ENCODE assay signal across 8 mouse cellular contexts in genomic region chr5:125140151-125140699, GRCm38 (mm10). TPM values are rescaled to one million over a fixed set of nuclear protein-coding genes. Genes with fewer than 3 reads are reported as not detected.
A peak's percentile ranks its signal among the peaks of the same experiment; 100 is the strongest.
DNase-seq lines count a peak whose midpoint lies in the region; ATAC-seq and TF ChIP-seq lines count a peak whose summit lies in the region.

No protein-coding gene starts in this region.

- peaks cover 83% of the 10 kb centered on the region for H3K4me1 ChIP-seq in megakaryocyte, embryonic 14.5 days
- peaks cover 83% of the 10 kb centered on the region for H3K4me1 ChIP-seq in forebrain, embryonic 12.5 days
- H3K4me1 ChIP-seq in heart, postnatal 0 days (ENCODE audit: control insufficient read depth, insufficient read depth): peaks cover 73% of the 10 kb centered on the region
- H3K4me1 ChIP-seq in liver, postnatal 0 days (ENCODE audit: insufficient read depth): peaks cover 39% of the 10 kb centered on the region

- peak overlapping the region; percentile 63 for H3K9ac ChIP-seq in forebrain, embryonic 12.5 days
- peak overlapping the region; percentile 50 for H3K9ac ChIP-seq in heart, postnatal 0 days (replicated peaks; ENCODE audit: low read depth, low read length)
- H3K9ac ChIP-seq in liver, postnatal 0 days (replicated peaks): peak overlapping the region; percentile 42

- H3K27me3 ChIP-seq in megakaryocyte, embryonic 14.5 days (replicated peaks): peaks cover 18% of the 10 kb centered on the region
- no peaks in the 10 kb centered on the region for H3K27me3 ChIP-seq in forebrain, embryonic 12.5 days
- H3K27me3 ChIP-seq in heart, postnatal 0 days (ENCODE audit: control insufficient read depth, insufficient read depth, low read length): no peaks in the 10 kb centered on the region
- H3K27me3 ChIP-seq in liver, postnatal 0 days (ENCODE audit: insufficient read depth, low read length): no peaks in the 10 kb centered on the region

- 46% methylated on average over 19 of the region's 19 CpGs for WGBS in forebrain, embryonic 12.5 days
- WGBS in heart, postnatal 0 days: 6% methylated on average over 19 of the region's 19 CpGs
- 61% methylated on average over 19 of the region's 19 CpGs for WGBS in liver, postnatal 0 days (ENCODE audit: insufficient replicate concordance)

- peak overlapping the region; percentile 61 for H3K4me2 ChIP-seq in forebrain, embryonic 12.5 days
- H3K4me2 ChIP-seq in heart, postnatal 0 days (ENCODE audit: low read depth, low read length): peak overlapping the region; percentile 64
- H3K4me2 ChIP-seq in liver, postnatal 0 days (ENCODE audit: low read depth, low read length): peak overlapping the region; percentile 50

- peak overlapping the region; percentile 100 for H3K27ac ChIP-seq in forebrain, embryonic 12.5 days
- H3K27ac ChIP-seq in heart, postnatal 0 days (ENCODE audit: low read depth): peak overlapping the region; percentile 98
- H3K27ac ChIP-seq in liver, postnatal 0 days (ENCODE audit: low read depth): peak overlapping the region; percentile 83

- peak; percentile 65 for DNase-seq in heart, postnatal 0 days (ENCODE audit: low spot score)
- DNase-seq in kidney, postnatal 25 days: peak; percentile 83 to 90
- peak; percentile 47 for DNase-seq in liver, postnatal 0 days
- DNase-seq in ovary, postnatal 14 days (ENCODE audit: low spot score): peak; percentile 75
- no peak for DNase-seq in thymus, postnatal 0 days (ENCODE audit: low spot score)

- TF ChIP-seq CTCF in heart, postnatal 0 days (IDR thresholded peaks at IDR 0.05; ENCODE audit: low read depth): no peak
- TF ChIP-seq CTCF in liver, postnatal 0 days (IDR thresholded peaks at IDR 0.05; ENCODE audit: low read depth): no peak

- ATAC-seq in megakaryocyte, adult 5-6 weeks (ENCODE audit: poor library complexity, severe bottlenecking): no peak
- ATAC-seq in forebrain, embryonic 12.5 days (ENCODE audit: low FRiP score): peak; percentile 30; the same call in 1 of the 2 replicates
- peak; percentile 12 for ATAC-seq in heart, postnatal 0 days (ENCODE audit: insufficient read depth, low read depth)
- peak; percentile 28 for ATAC-seq in liver, postnatal 0 days

- H3K9me3 ChIP-seq in megakaryocyte, embryonic 14.5 days: no peaks in the 10 kb centered on the region
- no peaks in the 10 kb centered on the region for H3K9me3 ChIP-seq in forebrain, embryonic 12.5 days
- H3K9me3 ChIP-seq in heart, postnatal 0 days (replicated peaks; ENCODE audit: control insufficient read depth, low read length): no peaks in the 10 kb centered on the region
- H3K9me3 ChIP-seq in liver, postnatal 0 days (ENCODE audit: low read length): no peaks in the 10 kb centered on the region

- peaks cover 2% of the 10 kb centered on the region for H3K36me3 ChIP-seq in megakaryocyte, embryonic 14.5 days (replicated peaks; ENCODE audit: low read length)
- no peaks in the 10 kb centered on the region for H3K36me3 ChIP-seq in forebrain, embryonic 12.5 days (replicated peaks)
- H3K36me3 ChIP-seq in heart, postnatal 0 days (replicated peaks; ENCODE audit: control insufficient read depth, insufficient read depth, low read length): no peaks in the 10 kb centered on the region
- no peaks in the 10 kb centered on the region for H3K36me3 ChIP-seq in liver, postnatal 0 days (replicated peaks; ENCODE audit: insufficient read depth, low read length)

- peak overlapping the region; percentile 88 for H3K4me3 ChIP-seq in megakaryocyte, embryonic 14.5 days (replicated peaks)
- peak overlapping the region; percentile 30 for H3K4me3 ChIP-seq in forebrain, embryonic 12.5 days (replicated peaks)
- peak overlapping the region; percentile 41 for H3K4me3 ChIP-seq in heart, postnatal 0 days (ENCODE audit: low read depth, low read length)
- peak overlapping the region; percentile 2 for H3K4me3 ChIP-seq in liver, postnatal 0 days (ENCODE audit: low read depth, low read length)

- TF ChIP-seq EP300 in heart, postnatal 0 days (IDR thresholded peaks at IDR 0.05; ENCODE audit: low read depth): peak; percentile 69
- no peak for TF ChIP-seq EP300 in liver, postnatal 0 days (IDR thresholded peaks at IDR 0.05; ENCODE audit: low read depth)

RNA-seq across cellular contexts. Expression of gene Ncor2, which starts 38.8 kb away (rescaled TPM):
- polyA plus RNA-seq in megakaryocyte, embryonic 14.5 days (2012; ENCODE audit: insufficient read depth, low replicate concordance): 103 and 109 TPM in 2 replicates
- total RNA-seq in megakaryocyte, adult 5-6 weeks (2015): 87.7 and 107 TPM in 2 replicates
- total RNA-seq in megakaryocyte, adult 5-6 weeks (2017): 15.0 and 21.5 TPM in 2 replicates
- polyA plus RNA-seq in forebrain, embryonic 12.5 days (2016; fragmentation: Nextera tagmentation; extraction: Ambion mirVana): 26.0 and 27.0 TPM in 2 replicates
- 21.6 and 73.8 TPM in 2 replicates for total RNA-seq in heart, postnatal 0 days (2014; rRNA removed; ENCODE audit: low replicate concordance)
- polyA plus RNA-seq in heart, postnatal 0 days (2015; fragmentation: Nextera tagmentation; extraction: Ambion mirVana): 14.3 and 15.5 TPM in 2 replicates
- polyA plus RNA-seq in liver, postnatal 0 days (2015; fragmentation: Nextera tagmentation; extraction: Ambion mirVana): 3.1 and 3.4 TPM in 2 replicates
- 14.3 and 19.8 TPM in 2 replicates for polyA plus RNA-seq in thymus, postnatal 0 days (2015; fragmentation: Nextera tagmentation; extraction: Ambion mirVana)

Comparison
In these comparisons a context has a peak if more than half of its experiments do, and no peak if none do; other contexts are left out.
1. H3K4me3 ChIP-seq: peak in every context shown above with its lines; median percentile 88 in megakaryocyte, embryonic 14.5 days; 41 in heart, postnatal 0 days; 30 in forebrain, embryonic 12.5 days; 2 in liver, postnatal 0 days.